Mouse (Mus musculus): ENCODE results near the gene Omg.
A peak's percentile ranks its signal among the peaks of the same experiment; 100 is the strongest.

Gene Omg

GRCm38 (mm10) chr11:79503845-79504244, at the start of gene Omg:
Omg (minus strand) TSS chr11:79504084.
- DNase-seq (ENCODE audit: low read depth, low spot score), result no peak

GRCm38 (mm10) chr11:79552622-79553021, 48.7 kb upstream of the Omg start:
- DNase-seq (ENCODE audit: low read depth, low spot score), result no peak

- no peak for DNase-seq (ENCODE audit: low read depth, low spot score)
Measured at GRCm38 (mm10) chr11:79536293-79536692, 32.4 kb upstream of the Omg start.

GRCm38 (mm10) chr11:79535554-79535953, 31.7 kb upstream of the Omg start:
- no peak for DNase-seq (ENCODE audit: low read depth, low spot score)

- DNase-seq (ENCODE audit: low read depth, low spot score), result no peak
Measured at GRCm38 (mm10) chr11:79533950-79534690, 30.2 kb upstream of the Omg start.

- DNase-seq (ENCODE audit: low read depth, low spot score), result peak; percentile 6
Measured at GRCm38 (mm10) chr11:79533311-79533710, 29.4 kb upstream of the Omg start.

- no peak for DNase-seq (ENCODE audit: low read depth, low spot score)
Measured at GRCm38 (mm10) chr11:79531485-79531884, 27.6 kb upstream of the Omg start.

GRCm38 (mm10) chr11:79530774-79531173, 26.9 kb upstream of the Omg start:
- no peak for DNase-seq (ENCODE audit: low read depth, low spot score)

GRCm38 (mm10) chr11:79530333-79530761, 26.5 kb upstream of the Omg start, which contains the start of the genes Evi2 and Evi2a:
Evi2 (minus strand) TSS chr11:79530589.
Evi2a (minus strand) TSS chr11:79530609.
- DNase-seq (ENCODE audit: low read depth, low spot score), result no peak

GRCm38 (mm10) chr11:79529736-79530135, 25.9 kb upstream of the Omg start:
- no peak for DNase-seq (ENCODE audit: low read depth, low spot score)

- DNase-seq (ENCODE audit: low read depth, low spot score), result no peak
Measured at GRCm38 (mm10) chr11:79529226-79529625, 25.3 kb upstream of the Omg start.

- DNase-seq (ENCODE audit: low read depth, low spot score), result no peak
Measured at GRCm38 (mm10) chr11:79528601-79529000, 24.7 kb upstream of the Omg start.

GRCm38 (mm10) chr11:79527739-79528384, 24.0 kb upstream of the Omg start:
- no peak for DNase-seq (ENCODE audit: low read depth, low spot score)

GRCm38 (mm10) chr11:79527015-79527738, 23.3 kb upstream of the Omg start:
- DNase-seq (ENCODE audit: low read depth, low spot score), result no peak

GRCm38 (mm10) chr11:79526549-79526948, 22.7 kb upstream of the Omg start:
- DNase-seq (ENCODE audit: low read depth, low spot score), result no peak

GRCm38 (mm10) chr11:79524310-79524575, 20.4 kb upstream of the Omg start:
- DNase-seq (ENCODE audit: low read depth, low spot score), result no peak

GRCm38 (mm10) chr11:79523560-79524309, 19.9 kb upstream of the Omg start, which contains the start of gene Evi2b:
Evi2b (minus strand) TSS chr11:79523762.
- no peak for DNase-seq (ENCODE audit: low read depth, low spot score)

- DNase-seq (ENCODE audit: low read depth, low spot score), result no peak
Measured at GRCm38 (mm10) chr11:79522944-79523343, 19.1 kb upstream of the Omg start.

GRCm38 (mm10) chr11:79521930-79522329, 18.0 kb upstream of the Omg start:
- no peak for DNase-seq (ENCODE audit: low read depth, low spot score)

- DNase-seq (ENCODE audit: low read depth, low spot score), result no peak
Measured at GRCm38 (mm10) chr11:79520772-79521171, 16.9 kb upstream of the Omg start.

GRCm38 (mm10) chr11:79519878-79520291, 16.0 kb upstream of the Omg start:
- no peak for DNase-seq (ENCODE audit: low read depth, low spot score)

GRCm38 (mm10) chr11:79519299-79519698, 15.4 kb upstream of the Omg start:
- DNase-seq (ENCODE audit: low read depth, low spot score), result no peak
